Mouse (Mus musculus) heart, postnatal 25 days (tissue): ENCODE results near the gene Plekha5. TPM values are rescaled to one million over a fixed set of nuclear protein-coding genes. Genes with fewer than 3 reads are reported as not detected.

Source experiments
- DNase-seq: peaks from one replicate; pipeline ENCODE4 v3.0.0; 2022; ENCODE audit warnings: low spot score
- intact Hi-C: fragments of 180-260 bp; cut with DNase I; formaldehyde crosslinking; loops from one replicate; pipeline ENCODE4 v1.15.1; 2025
- total RNA-seq, 2 experiments: library from RNA; stranded (reverse); gene quantifications; 2 replicates each; pipeline ENCODE4 v1.2.3; 2021

Gene Plekha5
- total RNA-seq, 2 experiments from 2014 or later: 27.2 to 31.0 TPM

GRCm38 (mm10) chr6:140624096-140625051 lies 200.5 kb downstream of the Plekha5 start:
- intact Hi-C loops: no loop called here

GRCm38 (mm10) chr6:140629176-140629859 lies 205.5 kb downstream of the Plekha5 start:
- DNase-seq: no peak
- intact Hi-C loops: no loop called here

More at GRCm38 (mm10) chr6:140624096-140625051, 200.5 kb downstream of the Plekha5 start:
- DNase-seq: peak; percentile 16

GRCm38 (mm10) chr6:140630306-140630705 lies 206.5 kb downstream of the Plekha5 start:
- no peak for DNase-seq
- intact Hi-C loops: no loop called here

GRCm38 (mm10) chr6:140633616-140634015 lies 209.8 kb downstream of the Plekha5 start:
- no peak for DNase-seq
- intact Hi-C loops: no loop called here

GRCm38 (mm10) chr6:140636290-140636689 lies 212.4 kb downstream of the Plekha5 start:
- intact Hi-C loops: no loop called here
- no peak for DNase-seq

GRCm38 (mm10) chr6:140642010-140642409 lies 218.2 kb downstream of the Plekha5 start:
- intact Hi-C loops: no loop called here

GRCm38 (mm10) chr6:140642655-140643054 lies 218.8 kb downstream of the Plekha5 start:
- DNase-seq: no peak
- intact Hi-C loops: no loop called here

More at GRCm38 (mm10) chr6:140642010-140642409, 218.2 kb downstream of the Plekha5 start:
- no peak for DNase-seq

- intact Hi-C loops: loop anchor here (5.0 kb wide), 1 partner anchor 66 kb away; no protein-coding TSS in a partner anchor
- DNase-seq: no peak
These were observed 222.1 kb downstream of the Plekha5 start for GRCm38 (mm10) chr6:140645931-140646330.

Other genes with a start within 250 kb of the Plekha5 start
- 10 to 100 TPM; 35.7 to 36.5 TPM for gene Aebp2, start 198.6 kb downstream of the Plekha5 start, total RNA-seq